Mouse (Mus musculus): ENCODE results near the gene BC067074. TPM values are rescaled to one million over a fixed set of nuclear protein-coding genes. Genes with fewer than 3 reads are reported as not detected.

BC067074 gene
- polyA plus RNA-seq, 1 experiment from 2014 or later = 0.83 TPM

DNA sequence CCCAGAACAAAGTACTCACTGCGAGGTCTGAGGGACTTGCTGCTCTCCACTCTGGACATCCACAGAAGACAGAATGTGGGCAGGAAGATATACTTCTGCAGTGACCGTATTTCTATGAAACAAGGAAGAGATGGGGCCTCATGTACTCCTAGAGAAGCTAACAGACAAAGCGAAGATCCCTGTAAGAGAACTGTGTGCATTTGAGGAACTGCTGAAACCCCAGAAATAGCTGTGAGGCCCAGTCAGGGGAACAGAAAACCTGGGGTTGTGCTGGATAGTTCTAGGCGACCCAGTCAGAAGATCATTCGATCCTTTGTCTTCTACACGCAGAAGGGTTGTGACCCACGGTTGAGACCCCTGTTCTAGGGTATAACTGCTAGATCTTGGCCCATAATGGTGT is 130.9 kb downstream of the BC067074 start:
- H3K4me3 ChIP-seq (replicated peaks; ENCODE audit: low read depth, low read length) = no peak overlapping the region
- H3K27ac ChIP-seq (replicated peaks; ENCODE audit: low read depth, low read length) = no peak overlapping the region
- H3K4me1 ChIP-seq (ENCODE audit: control insufficient read depth, insufficient read depth, low read length) = no peaks in the 10 kb centered on the region
- no peak overlapping the region for H3K4me2 ChIP-seq (ENCODE audit: low read length)
- ATAC-seq (ENCODE audit: low FRiP score, low TSS enrichment) (no peak), DNase-seq (no peak)
- H3K9me3 ChIP-seq (ENCODE audit: control insufficient read depth, low read length) = no peaks in the 10 kb centered on the region
- no peaks in the 10 kb centered on the region for H3K27me3 ChIP-seq (ENCODE audit: control insufficient read depth, insufficient read depth, low read length)
- no peaks in the 10 kb centered on the region for H3K36me3 ChIP-seq (ENCODE audit: control insufficient read depth, insufficient read depth, low read length)
- no peak overlapping the region for H3K9ac ChIP-seq (replicated peaks; ENCODE audit: low read length)
- 95% methylated on average over 7 of the region's 7 CpGs for WGBS

DNA sequence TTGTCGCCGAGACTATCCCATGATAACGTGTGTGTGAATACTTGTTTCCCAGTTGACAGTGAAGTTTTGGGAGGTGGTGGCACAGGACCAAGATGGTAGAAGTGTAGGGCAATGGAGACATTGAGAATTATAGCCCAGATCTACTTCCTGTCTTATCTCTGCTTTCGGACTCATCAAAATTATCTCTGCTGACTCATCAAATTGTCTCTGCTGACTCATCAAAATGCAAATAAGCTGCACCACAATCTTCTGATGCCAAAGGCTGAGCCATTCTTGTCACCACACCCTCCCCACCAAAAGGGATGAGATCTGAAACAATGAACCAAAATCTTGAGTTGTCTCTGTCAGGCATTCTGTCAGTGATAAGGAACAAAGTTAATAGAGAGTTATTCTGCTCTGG is 132.9 kb downstream of the BC067074 start:
- Histone ChIP-seq H3K27ac (replicated peaks; ENCODE audit: low read depth, low read length) (no peak overlapping the region), H3K4me1 (ENCODE audit: control insufficient read depth, insufficient read depth, low read length) (no peaks in the 10 kb centered on the region), H3K36me3 (ENCODE audit: control insufficient read depth, insufficient read depth, low read length) (no peaks in the 10 kb centered on the region), H3K4me2 (ENCODE audit: low read length) (no peak overlapping the region), H3K27me3 (ENCODE audit: control insufficient read depth, insufficient read depth, low read length) (no peaks in the 10 kb centered on the region), H3K9me3 (ENCODE audit: control insufficient read depth, low read length) (no peaks in the 10 kb centered on the region), H3K4me3 (replicated peaks; ENCODE audit: low read depth, low read length) (no peak overlapping the region), H3K9ac (replicated peaks; ENCODE audit: low read length) (no peak overlapping the region)
- ATAC-seq (ENCODE audit: low FRiP score, low TSS enrichment) = no peak
- DNase-seq = no peak
- WGBS = 97% methylated on average over 4 of the region's 4 CpGs

Other genes with a start within 250 kb of the BC067074 start
- 35.3 and 53.0 TPM in 2 replicates for gene Gpx8, start 246.7 kb upstream of the BC067074 start, polyA plus RNA-seq (2014; fragmentation: Nextera tagmentation; extraction: Ambion mirVana)
- not detected in 2 replicates for gene Gzma, start 192.2 kb upstream of the BC067074 start, polyA plus RNA-seq (2014; fragmentation: Nextera tagmentation; extraction: Ambion mirVana)
- gene Esm1, start 83.5 kb upstream of the BC067074 start, polyA plus RNA-seq (2014; fragmentation: Nextera tagmentation; extraction: Ambion mirVana) = 0.13 and 0.26 TPM in 2 replicates
- gene Gzmk, start 67.3 kb upstream of the BC067074 start, polyA plus RNA-seq (2014; fragmentation: Nextera tagmentation; extraction: Ambion mirVana) = not detected in 2 replicates